Mouse (Mus musculus): ENCODE results near the gene Ppp1r15a. TPM values are rescaled to one million over a fixed set of nuclear protein-coding genes. Genes with fewer than 3 reads are reported as not detected.

Gene Ppp1r15a
- 180 and 197 TPM in 2 replicates for polyA plus RNA-seq (2015; fragmentation: Nextera tagmentation; extraction: Ambion mirVana)

GRCm38 (mm10) chr7:45525809-45526473 is at the start of gene Ppp1r15a, which contains the start of gene Plekha4:
TSS of gene Ppp1r15a (minus strand) at chr7:45526268.
TSS of gene Plekha4 (plus strand) at chr7:45526330.
- no peaks in the 10 kb centered on the region for H3K27me3 ChIP-seq
- H3K27ac ChIP-seq, result peak within 1 kb of the TSS; percentile 99
- peak within 1 kb of the TSS; percentile 100 for H3K9ac ChIP-seq
- H3K4me2 ChIP-seq, result peak within 1 kb of the TSS; percentile 80
- ATAC-seq (ENCODE audit: low read depth) (peak; percentile 68), DNase-seq (peak; percentile 94)
- H3K36me3 ChIP-seq, result peaks cover 35% of the 10 kb centered on the region
- peaks cover 66% of the 10 kb centered on the region for H3K4me1 ChIP-seq (replicated peaks)
- peak within 1 kb of the TSS; percentile 99 for H3K4me3 ChIP-seq (replicated peaks)
- no peaks in the 10 kb centered on the region for H3K9me3 ChIP-seq (replicated peaks)
- WGBS (ENCODE audit: insufficient replicate concordance), result under 1% methylated on average over 54 of the region's 54 CpGs

GRCm38 (mm10) chr7:45574472-45575379 is 48.7 kb upstream of the Ppp1r15a start:
- H3K4me2 ChIP-seq, result peak overlapping the region; percentile 97
- ATAC-seq (ENCODE audit: low read depth) (peak; percentile 27; the same call in 1 of the 2 replicates), DNase-seq (no peak)
- no peaks in the 10 kb centered on the region for H3K9me3 ChIP-seq (replicated peaks)
- WGBS (ENCODE audit: insufficient replicate concordance), result 71% methylated on average over 15 of the region's 15 CpGs
- H3K4me1 ChIP-seq (replicated peaks), result peaks cover 45% of the 10 kb centered on the region
- H3K9ac ChIP-seq, result peak overlapping the region; percentile 60
- H3K27me3 ChIP-seq, result no peaks in the 10 kb centered on the region
- H3K4me3 ChIP-seq (replicated peaks), result peak overlapping the region; percentile 53
- peaks cover 39% of the 10 kb centered on the region for H3K36me3 ChIP-seq
- H3K27ac ChIP-seq, result peak overlapping the region; percentile 69

GRCm38 (mm10) chr7:45573954-45574353 is 47.9 kb upstream of the Ppp1r15a start:
- Histone ChIP-seq H3K27me3 (no peaks in the 10 kb centered on the region), H3K4me2 (peak overlapping the region; percentile 97), H3K9ac (peak overlapping the region; percentile 60), H3K9me3 (replicated peaks) (no peaks in the 10 kb centered on the region), H3K27ac (0 out of 2 replicates have a peak overlapping the region, but pooled peaks have one; percentile 60), H3K4me1 (replicated peaks) (peaks cover 53% of the 10 kb centered on the region), H3K36me3 (peaks cover 37% of the 10 kb centered on the region), H3K4me3 (replicated peaks) (peak overlapping the region; percentile 53)
- 60% methylated on average over 8 of the region's 8 CpGs for WGBS (ENCODE audit: insufficient replicate concordance)
- DNase-seq, result no peak
- no peak for ATAC-seq (ENCODE audit: low read depth)

GRCm38 (mm10) chr7:45571966-45572365 is 45.9 kb upstream of the Ppp1r15a start:
- Histone ChIP-seq H3K4me1 (replicated peaks) (peaks cover 71% of the 10 kb centered on the region), H3K9ac (peak overlapping the region; percentile 88), H3K9me3 (replicated peaks) (no peaks in the 10 kb centered on the region), H3K27ac (peak overlapping the region; percentile 88; the same call in 1 of the 2 replicates), H3K4me3 (replicated peaks) (0 out of 2 replicates have a peak overlapping the region, but pooled peaks have one; percentile 78), H3K36me3 (peaks cover 22% of the 10 kb centered on the region), H3K27me3 (no peaks in the 10 kb centered on the region), H3K4me2 (peak overlapping the region; percentile 97)
- 10% methylated on average over 1 of the region's 1 CpGs for WGBS (ENCODE audit: insufficient replicate concordance)
- ATAC-seq (ENCODE audit: low read depth) (no peak), DNase-seq (no peak)

- peak; percentile 64 for ATAC-seq (ENCODE audit: low read depth)
- H3K4me1 ChIP-seq (replicated peaks), result peaks cover 76% of the 10 kb centered on the region
- H3K36me3 ChIP-seq, result peaks cover 8% of the 10 kb centered on the region; the same call in 1 of the 2 replicates
- peak within 1 kb of the TSS; percentile 78 for H3K4me3 ChIP-seq (replicated peaks)
- H3K27ac ChIP-seq, result peak within 1 kb of the TSS; percentile 88
- H3K9me3 ChIP-seq (replicated peaks), result no peaks in the 10 kb centered on the region
- H3K27me3 ChIP-seq, result no peaks in the 10 kb centered on the region
- DNase-seq, result peak; percentile 77
- 3% methylated on average over 36 of the region's 42 CpGs for WGBS (ENCODE audit: insufficient replicate concordance)
- H3K9ac ChIP-seq, result peak within 1 kb of the TSS; percentile 88
- H3K4me2 ChIP-seq, result peak within 1 kb of the TSS; percentile 97
These were observed 44.2 kb upstream of the Ppp1r15a start, which contains the start of gene Bcat2 for GRCm38 (mm10) chr7:45570103-45570741. TSS of gene Bcat2 (plus strand) at chr7:45570153.

- peak overlapping the region; percentile 62 for H3K4me3 ChIP-seq (replicated peaks)
- H3K9me3 ChIP-seq (replicated peaks), result no peaks in the 10 kb centered on the region
- WGBS (ENCODE audit: insufficient replicate concordance), result 18% methylated on average over 10 of the region's 10 CpGs
- peak overlapping the region; percentile 97 for H3K4me2 ChIP-seq
- H3K36me3 ChIP-seq, result peaks cover 5% of the 10 kb centered on the region; the same call in 1 of the 2 replicates
- DNase-seq, result no peak
- peak; percentile 54 for ATAC-seq (ENCODE audit: low read depth)
- no peaks in the 10 kb centered on the region for H3K27me3 ChIP-seq
- peak overlapping the region; percentile 62 for H3K9ac ChIP-seq
- peaks cover 72% of the 10 kb centered on the region for H3K4me1 ChIP-seq (replicated peaks)
- peak overlapping the region; percentile 88 for H3K27ac ChIP-seq
These were observed 42.8 kb upstream of the Ppp1r15a start for GRCm38 (mm10) chr7:45568601-45569473.

GRCm38 (mm10) chr7:45567780-45568516 is 41.9 kb upstream of the Ppp1r15a start:
- WGBS (ENCODE audit: insufficient replicate concordance), result under 1% methylated on average over 24 of the region's 24 CpGs
- H3K9me3 ChIP-seq (replicated peaks), result no peaks in the 10 kb centered on the region
- peaks cover 2% of the 10 kb centered on the region; the same call in 1 of the 2 replicates for H3K36me3 ChIP-seq
- peak overlapping the region; percentile 88 for H3K27ac ChIP-seq
- H3K4me3 ChIP-seq (replicated peaks), result peak overlapping the region; percentile 62
- H3K4me2 ChIP-seq, result peak overlapping the region; percentile 97
- H3K4me1 ChIP-seq (replicated peaks), result peaks cover 64% of the 10 kb centered on the region
- ATAC-seq (ENCODE audit: low read depth) (peak; percentile 93), DNase-seq (peak; percentile 81)
- no peaks in the 10 kb centered on the region for H3K27me3 ChIP-seq
- peak overlapping the region; percentile 69 for H3K9ac ChIP-seq

- DNase-seq (no peak), ATAC-seq (ENCODE audit: low read depth) (no peak)
- peaks cover 64% of the 10 kb centered on the region for H3K4me1 ChIP-seq (replicated peaks)
- 66% methylated on average over 8 of the region's 8 CpGs for WGBS (ENCODE audit: insufficient replicate concordance)
- H3K27me3 ChIP-seq, result no peaks in the 10 kb centered on the region
- H3K9me3 ChIP-seq (replicated peaks), result no peaks in the 10 kb centered on the region
- H3K4me3 ChIP-seq (replicated peaks), result peak overlapping the region; percentile 62; the same call in 1 of the 2 replicates
- peak overlapping the region; percentile 69 for H3K9ac ChIP-seq
- peak overlapping the region; percentile 97 for H3K4me2 ChIP-seq
- H3K27ac ChIP-seq, result peak overlapping the region; percentile 88
- peaks cover 2% of the 10 kb centered on the region; the same call in 1 of the 2 replicates for H3K36me3 ChIP-seq
These were observed 41.2 kb upstream of the Ppp1r15a start for GRCm38 (mm10) chr7:45567112-45567779.

- H3K4me1 ChIP-seq (replicated peaks), result peaks cover 64% of the 10 kb centered on the region
- H3K4me2 ChIP-seq, result no peak overlapping the region
- no peak overlapping the region; the same call in 1 of the 2 replicates for H3K27ac ChIP-seq
- no peaks in the 10 kb centered on the region for H3K36me3 ChIP-seq
- H3K9ac ChIP-seq, result no peak overlapping the region
- no peak overlapping the region for H3K4me3 ChIP-seq (replicated peaks)
- ATAC-seq (ENCODE audit: low read depth) (no peak), DNase-seq (no peak)
- WGBS (ENCODE audit: insufficient replicate concordance), result 84% methylated on average over 9 of the region's 9 CpGs
- H3K27me3 ChIP-seq, result no peaks in the 10 kb centered on the region
- no peaks in the 10 kb centered on the region for H3K9me3 ChIP-seq (replicated peaks)
These were observed 39.4 kb upstream of the Ppp1r15a start for GRCm38 (mm10) chr7:45565446-45565845.

Data from liver, embryonic 13.5 days (tissue).